Mouse (Mus musculus): Measurements from ENCODE around the gene Creb5. TPM values are rescaled to one million over a fixed set of nuclear protein-coding genes. Genes with fewer than 3 reads are reported as not detected.

Creb5 gene
- polyA plus RNA-seq, 1 experiment from 2014 or later = 10.0 TPM

DNA sequence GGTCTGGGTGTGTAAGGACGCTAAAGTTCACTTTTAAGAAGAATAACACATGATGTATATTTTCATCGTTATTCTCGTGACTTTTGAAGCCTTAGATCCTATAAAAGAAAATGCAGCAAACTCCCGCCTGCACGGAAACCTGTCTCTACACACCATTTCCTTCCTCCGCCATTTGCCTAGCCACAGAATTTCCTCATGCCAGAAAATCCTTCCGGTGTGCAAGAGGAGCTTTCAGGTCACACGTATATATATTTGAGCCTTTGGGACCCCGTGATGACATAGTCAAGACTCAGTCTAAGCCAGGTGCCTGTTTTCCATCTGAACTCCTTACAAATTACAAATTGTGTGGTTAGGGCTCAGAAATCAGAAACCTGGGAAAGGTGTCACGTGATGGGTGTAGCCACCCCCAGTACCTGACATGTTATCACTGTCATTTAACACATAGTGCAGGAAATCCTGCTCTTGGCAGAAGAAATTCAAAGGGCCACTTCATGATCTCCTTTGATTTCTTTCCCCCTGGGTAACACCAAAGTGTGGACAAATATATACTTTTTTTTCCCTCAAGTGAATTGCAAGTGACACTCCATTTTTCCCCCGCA lies 158.9 kb downstream of the Creb5 start:
- Histone ChIP-seq H3K27ac (ENCODE audit: low read length) (no peak overlapping the region), H3K27me3 (ENCODE audit: control insufficient read depth, insufficient read depth, low read length) (no peaks in the 10 kb centered on the region), H3K4me2 (ENCODE audit: low read depth, low read length) (no peak overlapping the region), H3K36me3 (ENCODE audit: control insufficient read depth, insufficient read depth, low read length) (no peaks in the 10 kb centered on the region), H3K9ac (ENCODE audit: low read length) (no peak overlapping the region), H3K9me3 (replicated peaks; ENCODE audit: control insufficient read depth, low read length) (no peaks in the 10 kb centered on the region), H3K4me1 (ENCODE audit: control insufficient read depth, insufficient read depth, low read length) (0 out of 2 replicates have a peak, but pooled peaks cover 3% of the 10 kb centered on the region), H3K4me3 (replicated peaks; ENCODE audit: low read length) (no peak overlapping the region)
- WGBS = 85% methylated on average over 11 of the region's 11 CpGs
- no peak for ATAC-seq (ENCODE audit: insufficient read depth, low FRiP score)

DNA sequence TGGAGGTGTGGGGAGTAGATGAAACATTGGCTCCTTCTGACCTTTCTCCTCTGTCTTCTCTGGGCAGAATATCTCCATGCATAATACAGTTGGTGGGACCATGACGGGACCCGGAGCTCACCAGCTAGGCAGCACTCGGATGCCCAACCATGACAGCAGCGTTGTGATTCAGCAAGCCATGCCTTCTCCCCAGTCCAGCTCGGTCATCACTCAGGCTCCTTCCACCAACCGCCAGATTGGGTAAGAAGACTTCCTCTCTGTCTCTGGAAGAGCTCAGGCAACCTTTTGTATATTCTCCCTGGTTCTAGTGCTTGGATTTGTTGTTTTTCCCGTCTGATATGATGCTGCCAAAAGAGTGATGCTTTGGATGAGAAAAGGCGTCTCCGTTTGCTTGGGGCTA lies 160.4 kb downstream of the Creb5 start:
- Histone ChIP-seq H3K27me3 (ENCODE audit: control insufficient read depth, insufficient read depth, low read length) (no peaks in the 10 kb centered on the region), H3K4me2 (ENCODE audit: low read depth, low read length) (no peak overlapping the region), H3K36me3 (ENCODE audit: control insufficient read depth, insufficient read depth, low read length) (no peaks in the 10 kb centered on the region), H3K4me3 (replicated peaks; ENCODE audit: low read length) (no peak overlapping the region), H3K4me1 (ENCODE audit: control insufficient read depth, insufficient read depth, low read length) (peaks cover 8% of the 10 kb centered on the region; the same call in 1 of the 2 replicates), H3K27ac (ENCODE audit: low read length) (no peak overlapping the region), H3K9ac (ENCODE audit: low read length) (no peak overlapping the region), H3K9me3 (replicated peaks; ENCODE audit: control insufficient read depth, low read length) (no peaks in the 10 kb centered on the region)
- 90% methylated on average over 9 of the region's 9 CpGs for WGBS
- ATAC-seq (ENCODE audit: insufficient read depth, low FRiP score) = no peak

DNA sequence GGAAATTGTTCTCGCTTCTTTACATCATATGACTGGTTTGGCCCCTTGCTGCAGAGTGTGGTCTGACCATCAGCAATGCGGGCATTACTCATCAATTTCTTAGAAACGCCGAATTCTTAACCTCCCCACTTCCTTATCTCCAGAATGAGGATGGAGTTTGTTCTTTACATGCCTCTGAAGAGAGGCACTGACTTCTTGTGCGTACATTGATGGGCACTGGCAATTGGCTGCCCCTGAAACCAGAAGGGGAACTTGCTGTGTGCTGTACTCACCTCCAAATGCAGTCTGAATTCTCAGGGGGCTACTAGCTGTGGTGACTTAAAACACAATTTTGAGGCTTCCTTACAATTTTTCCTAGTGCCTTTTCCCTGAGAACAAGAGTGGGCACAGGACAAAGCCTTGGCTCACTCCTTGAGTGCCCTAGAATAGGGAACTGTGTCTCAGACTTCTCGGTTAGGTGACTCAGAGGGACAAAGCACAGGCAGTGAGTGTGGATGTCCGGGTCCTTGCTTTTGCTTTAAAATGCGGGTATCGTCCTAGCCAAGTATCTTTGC lies 161.3 kb downstream of the Creb5 start:
- Histone ChIP-seq H3K4me1 (ENCODE audit: control insufficient read depth, insufficient read depth, low read length) (peaks cover 9% of the 10 kb centered on the region; the same call in 1 of the 2 replicates), H3K4me2 (ENCODE audit: low read depth, low read length) (no peak overlapping the region), H3K9me3 (replicated peaks; ENCODE audit: control insufficient read depth, low read length) (no peaks in the 10 kb centered on the region), H3K36me3 (ENCODE audit: control insufficient read depth, insufficient read depth, low read length) (no peaks in the 10 kb centered on the region), H3K27ac (ENCODE audit: low read length) (no peak overlapping the region), H3K27me3 (ENCODE audit: control insufficient read depth, insufficient read depth, low read length) (no peaks in the 10 kb centered on the region), H3K9ac (ENCODE audit: low read length) (no peak overlapping the region), H3K4me3 (replicated peaks; ENCODE audit: low read length) (no peak overlapping the region)
- WGBS = 75% methylated on average over 9 of the region's 9 CpGs
- no peak for ATAC-seq (ENCODE audit: insufficient read depth, low FRiP score)

DNA sequence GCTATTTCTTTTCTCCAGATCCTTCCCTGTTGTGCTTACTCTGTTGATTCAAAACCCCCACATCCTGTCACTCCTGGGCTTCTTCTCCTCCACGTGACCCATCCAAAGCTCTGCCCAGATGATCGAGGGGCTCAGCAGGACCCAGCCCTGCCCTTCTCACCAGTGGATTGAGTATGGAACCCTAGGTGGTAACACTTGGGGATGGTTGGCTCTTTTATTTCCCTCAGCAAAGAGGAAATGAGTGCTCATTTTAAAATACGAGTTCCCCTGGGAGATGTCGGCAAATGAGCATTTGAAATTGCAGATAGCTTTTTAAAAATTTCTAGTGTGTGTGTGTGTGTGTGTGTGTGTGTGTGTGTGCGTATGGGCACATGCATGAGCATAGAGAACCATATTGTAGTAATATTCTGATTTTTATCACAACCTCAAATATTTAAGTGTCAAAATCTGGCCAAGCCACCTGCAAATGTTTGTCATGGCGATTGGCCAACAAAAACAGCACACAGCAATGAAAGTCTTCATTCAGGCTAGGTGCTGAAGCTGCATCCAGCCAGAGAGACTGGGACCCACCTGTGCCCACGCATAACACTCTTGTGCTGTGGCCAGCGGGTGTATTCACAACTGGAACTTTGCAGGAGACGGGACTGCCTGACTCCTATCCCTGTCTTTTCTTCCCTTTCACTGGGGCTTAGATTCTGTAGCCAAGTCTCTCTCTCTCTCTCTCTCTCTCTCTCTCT lies 162.5 kb downstream of the Creb5 start:
- Histone ChIP-seq H3K36me3 (ENCODE audit: control insufficient read depth, insufficient read depth, low read length) (no peaks in the 10 kb centered on the region), H3K9me3 (replicated peaks; ENCODE audit: control insufficient read depth, low read length) (no peaks in the 10 kb centered on the region), H3K27me3 (ENCODE audit: control insufficient read depth, insufficient read depth, low read length) (no peaks in the 10 kb centered on the region), H3K27ac (ENCODE audit: low read length) (no peak overlapping the region), H3K4me3 (replicated peaks; ENCODE audit: low read length) (no peak overlapping the region), H3K4me1 (ENCODE audit: control insufficient read depth, insufficient read depth, low read length) (peaks cover 9% of the 10 kb centered on the region; the same call in 1 of the 2 replicates), H3K9ac (ENCODE audit: low read length) (no peak overlapping the region), H3K4me2 (ENCODE audit: low read depth, low read length) (no peak overlapping the region)
- 49% methylated on average over 9 of the region's 9 CpGs for WGBS
- ATAC-seq (ENCODE audit: insufficient read depth, low FRiP score) = peak; percentile 54

DNA sequence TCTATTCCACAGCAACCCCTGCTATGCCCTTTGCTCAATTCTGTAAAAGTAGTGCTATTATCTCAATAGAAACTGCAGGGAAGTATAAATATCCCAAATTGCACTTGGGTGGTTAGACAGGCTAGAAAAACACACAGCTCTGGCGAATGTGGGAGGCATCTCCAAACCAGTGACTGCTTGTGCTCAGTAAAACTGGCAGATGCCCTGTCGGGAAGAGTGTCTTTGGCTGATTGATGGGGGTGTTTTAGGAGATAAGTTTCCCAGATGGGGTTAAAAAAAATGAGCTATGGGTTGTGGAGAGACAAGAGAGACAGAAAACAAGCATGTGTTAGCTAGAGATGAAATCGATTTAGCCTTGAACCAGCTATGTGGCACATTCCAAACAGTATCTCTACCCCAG lies 163.4 kb downstream of the Creb5 start:
- Histone ChIP-seq H3K9me3 (replicated peaks; ENCODE audit: control insufficient read depth, low read length) (no peaks in the 10 kb centered on the region), H3K27ac (ENCODE audit: low read length) (no peak overlapping the region), H3K36me3 (ENCODE audit: control insufficient read depth, insufficient read depth, low read length) (no peaks in the 10 kb centered on the region), H3K4me2 (ENCODE audit: low read depth, low read length) (no peak overlapping the region), H3K9ac (ENCODE audit: low read length) (no peak overlapping the region), H3K27me3 (ENCODE audit: control insufficient read depth, insufficient read depth, low read length) (no peaks in the 10 kb centered on the region), H3K4me3 (replicated peaks; ENCODE audit: low read length) (no peak overlapping the region), H3K4me1 (ENCODE audit: control insufficient read depth, insufficient read depth, low read length) (peaks cover 9% of the 10 kb centered on the region; the same call in 1 of the 2 replicates)
- 36% methylated on average over 3 of the region's 3 CpGs for WGBS
- no peak for ATAC-seq (ENCODE audit: insufficient read depth, low FRiP score)

DNA sequence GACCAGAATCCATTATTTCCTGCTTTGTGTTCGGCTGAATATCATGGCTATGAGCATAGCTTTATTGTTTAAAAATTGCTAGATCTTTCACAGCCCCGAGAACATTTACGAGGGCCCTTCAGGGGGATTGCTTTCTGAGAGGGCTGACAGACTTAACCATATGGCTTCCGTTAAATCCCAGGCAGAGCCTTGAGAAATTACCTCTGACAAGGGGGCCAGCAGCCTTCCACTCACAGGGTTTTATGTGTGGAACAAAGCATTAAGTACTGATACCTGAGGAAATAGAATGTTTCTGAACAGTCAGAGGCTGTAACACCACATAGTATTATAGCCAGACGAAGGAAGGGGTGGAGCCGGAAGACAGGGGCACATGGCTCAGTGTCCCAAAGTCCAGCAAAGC lies 165.2 kb downstream of the Creb5 start:
- 35% methylated on average over 6 of the region's 6 CpGs for WGBS
- no peak for ATAC-seq (ENCODE audit: insufficient read depth, low FRiP score)
- Histone ChIP-seq H3K4me3 (replicated peaks; ENCODE audit: low read length) (no peak overlapping the region), H3K36me3 (ENCODE audit: control insufficient read depth, insufficient read depth, low read length) (no peaks in the 10 kb centered on the region), H3K4me1 (ENCODE audit: control insufficient read depth, insufficient read depth, low read length) (peaks cover 9% of the 10 kb centered on the region; the same call in 1 of the 2 replicates), H3K27ac (ENCODE audit: low read length) (no peak overlapping the region), H3K9me3 (replicated peaks; ENCODE audit: control insufficient read depth, low read length) (no peaks in the 10 kb centered on the region), H3K4me2 (ENCODE audit: low read depth, low read length) (no peak overlapping the region), H3K9ac (ENCODE audit: low read length) (no peak overlapping the region), H3K27me3 (ENCODE audit: control insufficient read depth, insufficient read depth, low read length) (no peaks in the 10 kb centered on the region)

DNA sequence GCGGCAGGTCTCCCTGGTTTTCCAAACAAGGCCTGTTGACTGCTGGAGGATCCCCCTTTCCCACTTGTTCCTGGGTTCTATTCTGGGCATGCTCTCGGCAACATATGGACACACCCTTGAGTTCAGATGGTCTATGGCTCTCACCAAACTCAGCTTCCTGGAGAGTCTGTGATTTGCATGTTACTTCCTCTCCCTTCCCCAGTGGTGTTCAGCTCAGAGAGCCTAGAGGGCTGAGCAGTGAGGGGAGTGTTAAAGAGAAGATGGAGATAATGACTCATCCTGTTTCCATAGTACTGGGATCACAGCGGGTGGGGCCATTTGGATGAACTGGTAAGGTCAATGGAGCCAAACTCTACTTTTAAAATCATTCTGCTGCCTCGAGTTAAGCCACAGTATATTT lies 168.4 kb downstream of the Creb5 start:
- WGBS = 52% methylated on average over 4 of the region's 4 CpGs
- H3K36me3 ChIP-seq (ENCODE audit: control insufficient read depth, insufficient read depth, low read length) = no peaks in the 10 kb centered on the region
- H3K4me1 ChIP-seq (ENCODE audit: control insufficient read depth, insufficient read depth, low read length) = peaks cover 12% of the 10 kb centered on the region; the same call in 1 of the 2 replicates
- no peak overlapping the region for H3K27ac ChIP-seq (ENCODE audit: low read length)
- no peak overlapping the region for H3K4me3 ChIP-seq (replicated peaks; ENCODE audit: low read length)
- no peak overlapping the region for H3K4me2 ChIP-seq (ENCODE audit: low read depth, low read length)
- H3K9me3 ChIP-seq (replicated peaks; ENCODE audit: control insufficient read depth, low read length) = no peaks in the 10 kb centered on the region
- H3K9ac ChIP-seq (ENCODE audit: low read length) = no peak overlapping the region
- H3K27me3 ChIP-seq (ENCODE audit: control insufficient read depth, insufficient read depth, low read length) = no peaks in the 10 kb centered on the region
- ATAC-seq (ENCODE audit: insufficient read depth, low FRiP score) = no peak

DNA sequence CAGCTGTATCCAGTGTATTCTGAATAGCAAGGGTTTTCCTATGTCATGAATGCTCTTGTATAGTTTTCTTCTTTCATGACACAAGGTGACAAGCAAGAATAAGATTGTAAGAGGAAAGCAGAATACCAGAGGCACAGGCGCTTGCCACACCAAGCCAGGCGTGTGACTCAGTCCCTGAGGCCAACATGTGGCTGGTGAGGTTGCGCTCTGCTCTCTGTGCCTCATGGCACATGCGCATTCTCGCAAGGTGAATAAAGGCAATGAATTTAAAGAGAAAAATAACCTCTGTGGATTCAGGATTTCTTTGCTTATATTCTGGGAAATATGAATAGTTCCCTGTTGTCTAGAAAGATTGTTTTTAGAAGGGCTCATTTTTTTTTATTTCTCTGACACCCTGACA lies 169.0 kb downstream of the Creb5 start:
- no peaks in the 10 kb centered on the region for H3K36me3 ChIP-seq (ENCODE audit: control insufficient read depth, insufficient read depth, low read length)
- H3K27ac ChIP-seq (ENCODE audit: low read length) = no peak overlapping the region
- 80% methylated on average over 5 of the region's 5 CpGs for WGBS
- no peaks in the 10 kb centered on the region for H3K27me3 ChIP-seq (ENCODE audit: control insufficient read depth, insufficient read depth, low read length)
- peaks cover 12% of the 10 kb centered on the region; the same call in 1 of the 2 replicates for H3K4me1 ChIP-seq (ENCODE audit: control insufficient read depth, insufficient read depth, low read length)
- H3K9ac ChIP-seq (ENCODE audit: low read length) = no peak overlapping the region
- no peak for ATAC-seq (ENCODE audit: insufficient read depth, low FRiP score)
- no peaks in the 10 kb centered on the region for H3K9me3 ChIP-seq (replicated peaks; ENCODE audit: control insufficient read depth, low read length)
- no peak overlapping the region for H3K4me2 ChIP-seq (ENCODE audit: low read depth, low read length)
- no peak overlapping the region for H3K4me3 ChIP-seq (replicated peaks; ENCODE audit: low read length)

DNA sequence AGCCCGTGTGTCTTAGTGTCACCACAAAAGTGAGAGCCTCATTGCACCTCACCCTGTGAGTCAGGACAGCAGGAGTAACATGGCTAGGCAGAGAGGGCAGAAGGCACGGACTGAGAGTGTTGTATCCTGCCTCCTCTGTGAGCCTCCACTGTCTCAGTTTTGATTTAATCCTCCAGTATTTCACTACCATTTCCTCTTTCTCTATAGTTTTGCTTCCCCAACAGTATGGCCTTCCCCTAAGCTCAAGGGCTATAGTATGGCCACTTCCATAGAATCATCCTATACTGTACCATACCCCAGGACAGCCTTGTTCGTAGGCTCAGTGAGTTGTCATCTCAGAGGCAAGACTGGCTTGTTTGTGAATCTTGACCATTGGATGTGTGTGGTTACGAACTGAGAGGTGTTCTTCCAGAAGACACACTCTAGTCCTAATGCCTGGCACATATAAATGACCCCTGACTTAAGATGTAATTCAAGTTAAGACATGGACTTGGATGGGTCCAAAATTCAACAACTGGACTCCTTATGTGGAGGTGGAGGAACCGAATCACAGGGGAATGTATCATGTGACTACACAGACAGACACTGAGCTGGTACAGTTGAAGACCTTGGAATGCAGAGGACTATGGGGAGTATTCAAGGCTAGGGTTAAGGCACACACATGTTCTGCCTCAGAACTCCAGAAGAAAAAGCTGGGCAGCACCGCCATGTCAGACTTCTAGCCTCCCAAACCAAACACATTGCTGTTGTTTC lies 173.1 kb downstream of the Creb5 start:
- peaks cover 6% of the 10 kb centered on the region for H3K4me1 ChIP-seq (ENCODE audit: control insufficient read depth, insufficient read depth, low read length)
- no peak overlapping the region for H3K4me2 ChIP-seq (ENCODE audit: low read depth, low read length)
- H3K9ac ChIP-seq (ENCODE audit: low read length) = no peak overlapping the region
- no peaks in the 10 kb centered on the region for H3K36me3 ChIP-seq (ENCODE audit: control insufficient read depth, insufficient read depth, low read length)
- no peak overlapping the region for H3K4me3 ChIP-seq (replicated peaks; ENCODE audit: low read length)
- H3K27ac ChIP-seq (ENCODE audit: low read length) = no peak overlapping the region
- ATAC-seq (ENCODE audit: insufficient read depth, low FRiP score) = no peak
- H3K27me3 ChIP-seq (ENCODE audit: control insufficient read depth, insufficient read depth, low read length) = no peaks in the 10 kb centered on the region
- no peaks in the 10 kb centered on the region for H3K9me3 ChIP-seq (replicated peaks; ENCODE audit: control insufficient read depth, low read length)
- WGBS = 87% methylated on average over 6 of the region's 6 CpGs
